Mouse (Mus musculus) right cerebral cortex, postnatal 36 days (tissue): ENCODE data around the gene Clic1.

Experiments
- DNase-seq, 2 experiments: peaks; one replicate each; pipeline ENCODE4 v3.0.0; 2022; ENCODE audit warnings: low spot score in 2 of 2, mixed read lengths in 1 of 2

The Clic1 gene

DNA sequence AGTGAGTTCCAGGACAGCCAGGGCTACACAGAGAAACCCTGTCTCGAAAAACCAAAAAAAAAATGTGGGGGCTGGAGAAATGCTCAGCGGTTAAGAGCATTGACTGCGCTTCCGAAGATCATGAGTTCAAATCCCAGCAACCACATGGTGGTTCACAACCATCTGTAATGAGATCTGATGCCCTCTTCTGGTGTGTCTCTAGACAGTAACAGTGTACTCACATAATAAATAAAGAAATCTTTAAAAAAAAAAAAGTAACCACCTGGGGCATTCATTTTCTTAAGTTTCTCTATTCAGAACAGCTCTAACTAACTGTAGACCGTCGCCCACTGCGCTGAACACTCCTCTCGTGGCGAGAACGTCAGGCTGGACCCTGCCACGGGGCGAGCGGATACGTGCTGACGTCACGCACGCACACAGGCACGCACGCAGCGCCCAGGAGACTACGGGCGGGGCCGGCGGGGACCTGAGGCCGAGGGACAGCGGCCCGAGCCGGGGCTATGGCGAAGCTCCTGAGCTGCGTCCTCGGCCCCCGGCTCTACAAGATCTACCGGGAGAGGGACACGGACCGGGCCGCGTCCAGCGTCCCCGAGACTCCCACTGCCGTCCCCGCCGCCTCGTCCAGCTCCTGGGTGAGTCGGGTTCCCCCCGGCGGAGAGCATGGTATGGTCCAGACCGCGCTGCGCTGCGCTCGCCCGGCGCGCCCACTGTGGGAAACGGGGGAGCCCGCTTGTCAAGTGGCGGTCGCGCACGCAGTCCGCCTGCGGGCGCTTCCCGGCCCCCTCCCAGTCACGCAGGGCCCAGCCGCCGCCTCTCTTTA lies 39.3 kb downstream of the Clic1 start, which contains the start of gene Abhd16a:
TSS of gene Abhd16a (plus strand) at position 439 of the 820 bp plus-strand sequence.
- peak; percentile 92 to 93 for DNase-seq

DNA sequence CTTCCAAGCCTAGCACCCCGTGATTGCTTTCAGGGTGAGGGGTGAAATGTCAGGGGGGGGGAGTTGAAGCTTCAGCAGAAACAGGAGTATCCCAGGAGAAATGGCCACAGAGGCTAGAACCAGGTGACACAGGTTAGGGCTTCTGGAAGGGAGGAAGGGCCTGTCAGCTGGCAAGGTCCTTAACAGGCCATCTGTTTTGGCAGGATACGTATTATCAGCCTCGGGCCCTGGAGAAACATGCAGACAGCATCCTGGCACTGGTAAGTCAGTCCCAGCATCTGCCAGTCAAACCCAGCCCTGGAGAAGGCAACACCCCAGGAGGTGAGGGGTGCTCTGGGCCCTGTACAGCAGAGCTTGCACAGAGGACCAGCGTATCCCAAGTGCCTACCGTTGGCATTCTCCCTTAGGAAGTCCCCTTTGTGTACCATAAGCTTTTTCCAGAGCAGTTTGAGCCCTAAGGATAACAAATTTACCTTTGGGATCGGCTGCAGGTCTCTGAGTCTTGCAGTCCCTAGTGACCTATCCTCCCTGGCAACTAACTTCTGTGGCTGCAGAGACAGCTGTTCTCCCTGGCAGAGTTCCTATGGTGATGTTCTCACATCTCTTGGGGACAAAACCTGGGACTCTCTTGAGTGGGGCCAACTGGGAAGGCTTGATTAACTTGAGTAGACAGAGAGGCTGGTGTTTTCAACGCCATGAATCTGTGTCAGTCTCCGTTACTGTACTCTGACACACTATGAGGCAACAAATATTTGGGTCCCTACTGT lies 40.6 kb downstream of the Clic1 start:
- no peak for DNase-seq

DNA sequence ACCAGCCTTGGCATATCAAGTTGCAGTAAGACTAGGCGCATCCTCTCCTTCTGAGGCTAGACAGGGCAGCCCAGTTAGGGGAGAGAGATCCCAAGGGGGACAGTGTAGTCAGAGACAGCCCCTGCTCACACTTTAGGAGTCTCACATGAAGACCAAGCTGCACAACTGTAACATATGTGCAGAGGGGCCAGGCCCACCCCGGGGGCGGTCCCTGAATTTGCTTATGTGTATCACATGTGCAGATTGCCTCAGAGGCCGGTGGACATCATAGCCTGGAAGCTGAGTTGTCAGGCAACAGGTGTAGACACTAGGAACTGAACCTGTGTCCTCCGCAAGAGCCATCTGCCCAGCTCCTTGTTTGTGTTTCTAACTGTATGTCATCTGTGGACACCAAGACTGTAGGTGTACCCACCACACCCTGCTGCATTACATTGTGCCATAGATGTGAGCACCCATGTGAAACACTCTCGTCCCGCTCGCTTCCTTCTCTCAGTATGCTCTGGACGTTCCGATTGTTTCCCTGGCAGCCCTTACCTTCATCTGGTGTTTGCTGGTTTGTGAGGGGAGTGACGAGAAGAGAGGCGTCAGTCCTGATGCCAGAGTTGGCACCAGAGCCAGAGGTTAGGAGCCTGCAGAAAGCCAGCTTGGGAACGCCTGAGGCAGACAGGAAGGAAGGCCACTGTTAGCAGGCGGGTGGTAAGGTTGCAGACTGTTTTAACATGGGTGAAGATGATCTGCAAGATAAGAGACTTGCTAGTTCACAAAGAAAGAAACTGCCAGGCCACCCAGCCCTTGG lies 42.8 kb downstream of the Clic1 start:
- no peak for DNase-seq

DNA sequence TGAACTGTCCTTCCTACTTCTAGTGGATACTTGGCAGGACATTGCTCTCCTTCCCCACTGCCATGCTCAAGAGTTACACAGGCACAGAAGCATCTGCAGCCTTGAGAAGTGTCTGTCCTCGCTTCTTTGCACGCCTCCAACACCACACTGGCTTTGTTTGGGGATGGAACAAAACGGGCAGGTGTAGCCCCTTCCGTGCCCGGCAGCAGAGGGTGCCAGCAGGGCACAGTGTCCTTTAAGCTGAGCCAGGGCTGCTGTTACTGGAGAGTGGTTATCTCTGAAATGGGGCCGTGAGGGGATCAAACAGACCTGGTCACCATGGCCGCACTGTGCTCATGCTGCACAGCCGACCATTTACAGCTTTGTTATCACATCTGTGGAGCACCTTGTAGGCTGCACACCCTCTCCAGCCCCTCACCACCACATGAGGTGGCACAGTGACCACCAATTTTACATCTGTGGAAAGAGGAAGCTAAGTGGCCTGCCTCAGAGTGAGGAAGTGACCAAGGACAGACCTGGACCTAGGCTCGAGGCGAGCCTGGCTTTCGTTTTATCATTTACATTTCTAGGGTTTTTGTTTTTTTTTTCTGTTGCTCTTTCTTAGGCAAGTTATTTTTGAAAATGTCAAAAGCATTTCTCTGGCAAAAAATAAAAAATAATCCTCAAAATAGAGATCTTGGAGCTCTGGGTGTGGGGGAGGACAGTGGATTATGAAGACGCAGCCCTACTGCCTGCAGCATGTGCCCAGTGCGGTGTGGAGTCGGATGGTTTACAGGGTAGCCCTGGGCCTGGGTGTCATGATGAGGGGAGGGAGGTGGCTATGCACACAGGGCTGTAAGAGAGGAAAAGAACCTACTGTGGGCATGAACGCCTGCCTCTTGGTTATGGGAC lies 45.0 kb downstream of the Clic1 start:
- no peak for DNase-seq

DNA sequence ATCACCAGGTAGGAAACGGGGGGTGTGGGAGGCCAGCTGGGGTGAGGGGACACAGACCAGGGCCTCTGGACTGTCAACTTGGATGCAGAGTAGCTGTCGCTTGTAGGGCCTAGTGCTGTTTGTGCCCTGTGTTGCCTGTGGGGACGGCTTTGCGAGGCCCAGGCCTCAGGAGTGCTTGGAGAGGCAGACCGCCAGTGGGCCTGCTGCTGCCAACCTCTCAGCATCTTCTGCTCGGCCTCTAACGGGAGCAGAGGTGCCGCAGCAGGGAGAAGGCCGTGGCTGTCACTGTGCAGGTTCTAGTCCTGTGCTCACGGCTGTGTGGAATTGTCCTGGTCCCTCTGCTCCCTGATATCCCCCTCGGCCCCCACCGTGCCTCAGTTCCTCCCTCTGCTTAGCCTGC lies 46.8 kb downstream of the Clic1 start:
- DNase-seq: no peak

DNA sequence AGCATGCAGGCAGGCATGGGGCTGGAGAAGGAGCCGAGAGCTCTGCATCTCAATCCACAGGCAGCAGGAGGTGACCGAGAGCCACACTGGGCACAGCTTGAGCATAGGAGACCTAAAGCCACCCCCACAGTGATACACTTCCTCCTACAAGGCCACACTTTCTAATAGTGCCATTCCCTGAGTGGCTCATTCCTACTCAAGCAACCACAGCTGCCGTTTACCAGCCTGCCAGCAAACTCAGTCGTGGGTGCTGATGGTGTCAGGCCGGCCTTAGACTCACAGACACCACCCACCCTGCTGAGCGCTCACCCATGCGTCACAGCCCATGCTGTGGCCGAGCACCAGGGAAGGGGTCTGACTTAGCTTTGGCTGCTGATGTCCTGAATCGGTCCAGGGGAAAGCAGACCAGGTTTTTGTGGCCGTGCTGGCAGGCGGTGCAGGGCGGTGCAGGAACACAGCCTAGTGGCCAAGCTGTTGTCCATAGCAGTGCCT lies 47.4 kb downstream of the Clic1 start:
- peak; percentile 52 to 73 for DNase-seq

DNA sequence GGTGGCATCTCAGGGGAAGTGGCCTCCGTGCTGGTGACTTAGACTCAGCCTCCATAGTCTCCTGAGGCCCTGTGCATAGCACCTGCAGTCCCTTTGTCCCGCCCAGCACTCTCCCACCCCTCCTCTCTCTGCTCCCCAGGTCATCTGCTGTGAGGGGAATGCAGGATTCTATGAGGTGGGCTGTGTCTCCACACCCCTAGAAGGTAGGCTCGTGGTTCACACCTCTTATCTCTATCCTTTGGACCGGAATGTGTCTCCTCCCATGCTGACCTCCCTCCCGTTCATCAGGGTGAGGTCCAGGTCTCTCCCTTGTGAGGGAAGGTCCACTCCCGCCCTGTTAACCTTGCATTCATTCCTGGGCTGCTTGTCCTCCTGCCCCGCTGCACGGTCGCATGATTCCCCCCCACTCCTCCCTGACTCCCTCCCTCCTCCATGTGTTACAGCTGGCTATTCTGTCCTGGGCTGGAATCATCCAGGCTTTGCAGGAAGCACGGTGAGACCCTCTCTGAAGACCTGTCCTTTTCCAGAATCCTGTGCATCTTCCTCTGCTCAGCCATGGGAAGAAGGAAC lies 50.5 kb downstream of the Clic1 start:
- DNase-seq: no peak

DNA sequence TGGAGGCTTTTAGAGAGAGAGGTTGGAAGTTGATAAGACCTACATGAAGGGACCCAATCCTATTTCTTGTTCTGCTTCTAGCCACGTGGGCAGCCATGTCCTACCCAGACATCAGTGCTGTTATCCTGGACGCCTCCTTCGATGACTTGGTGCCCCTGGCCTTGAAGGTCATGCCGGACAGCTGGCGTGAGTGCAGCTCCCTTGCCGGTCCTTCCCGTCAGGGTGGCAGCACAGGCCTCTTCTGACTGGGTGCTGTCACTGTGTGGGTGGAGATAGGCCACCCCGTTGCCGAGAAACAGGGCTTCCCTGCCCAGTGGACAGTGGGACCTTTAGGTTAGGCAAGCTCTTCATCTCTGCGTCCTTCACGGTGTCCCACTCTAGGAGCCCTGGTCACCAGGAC lies 51.4 kb downstream of the Clic1 start:
- DNase-seq: no peak

DNA sequence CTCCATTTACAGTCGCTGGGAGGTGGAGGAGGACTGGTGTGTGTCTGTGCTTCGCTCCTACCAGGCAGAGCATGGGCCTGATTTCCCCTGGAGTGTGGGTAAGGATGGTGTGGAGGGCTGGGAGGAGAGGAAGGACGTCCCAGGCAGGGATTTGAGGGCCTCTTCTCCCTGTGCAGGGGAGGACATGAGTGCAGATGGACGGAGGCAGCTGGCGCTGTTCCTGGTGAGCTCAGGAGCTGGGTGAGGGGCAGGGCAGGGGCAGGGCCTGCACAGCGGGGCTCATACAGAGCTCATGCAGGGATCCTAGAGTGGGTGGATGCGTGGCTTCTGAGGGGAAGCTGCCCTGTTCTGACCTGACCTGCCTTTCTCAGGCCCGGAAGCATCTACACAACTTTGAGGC lies 52.5 kb downstream of the Clic1 start:
- DNase-seq: no peak

DNA sequence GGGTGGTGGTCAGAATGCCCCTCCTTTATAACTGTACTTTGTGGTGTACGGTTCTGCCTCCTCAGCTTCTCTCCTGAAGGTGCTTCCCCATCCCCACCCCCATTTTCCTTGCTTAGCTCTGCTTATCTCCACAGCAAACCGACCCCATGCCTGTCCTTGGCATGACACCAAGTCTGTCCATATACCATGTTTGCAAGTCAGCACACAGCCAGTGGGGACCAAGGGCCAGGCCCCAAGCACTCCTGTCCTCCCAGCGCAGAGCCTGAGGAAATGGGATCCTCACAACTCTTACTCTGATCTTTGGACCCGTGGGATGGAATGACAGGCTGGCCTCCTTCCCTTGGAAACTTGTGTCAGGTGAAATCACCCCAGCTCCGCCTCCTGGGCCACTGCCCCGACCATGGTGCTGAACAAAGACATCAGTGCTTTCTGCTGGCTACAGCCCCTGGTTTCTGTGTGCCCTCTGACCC lies 53.5 kb downstream of the Clic1 start:
- no peak for DNase-seq

DNA sequence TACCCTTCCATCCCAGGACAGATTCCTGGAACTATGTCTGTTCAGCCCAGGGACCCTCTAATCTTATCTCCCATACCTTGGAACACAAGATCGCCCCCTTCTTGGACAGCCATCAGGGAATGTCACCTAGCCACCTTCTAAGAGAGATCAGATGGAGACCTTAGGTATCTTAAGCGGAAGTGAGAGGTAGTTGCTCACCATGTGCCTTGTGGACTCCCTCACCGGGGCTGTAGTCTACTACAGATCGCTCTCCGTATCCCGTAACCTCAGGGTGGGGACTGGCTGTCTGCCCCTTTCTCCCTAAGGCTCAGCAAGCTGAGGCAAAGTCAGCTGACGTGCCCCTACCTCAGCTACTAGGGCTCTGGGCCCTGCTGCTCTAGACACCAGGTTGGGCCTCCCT lies 54.3 kb downstream of the Clic1 start:
- DNase-seq: no peak

DNA sequence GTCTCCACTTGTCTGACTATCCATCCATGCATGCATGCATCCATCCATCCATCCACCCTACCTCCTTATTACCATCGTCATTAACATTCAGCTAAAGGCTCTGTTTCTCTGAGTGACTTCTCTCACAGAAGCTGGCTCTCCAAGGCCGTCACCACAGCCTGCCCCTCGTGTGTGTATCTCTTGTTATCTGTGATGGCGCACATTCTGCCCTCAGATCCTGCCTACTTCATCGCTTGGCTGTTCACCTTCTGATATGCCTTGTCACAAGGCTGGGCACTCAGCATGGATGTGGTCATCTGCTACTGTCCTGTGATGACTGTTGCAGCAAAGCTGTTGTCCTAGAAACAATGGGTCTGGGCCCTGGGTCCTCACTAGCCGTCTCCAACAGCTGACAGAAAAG lies 55.0 kb downstream of the Clic1 start:
- no peak for DNase-seq

DNA sequence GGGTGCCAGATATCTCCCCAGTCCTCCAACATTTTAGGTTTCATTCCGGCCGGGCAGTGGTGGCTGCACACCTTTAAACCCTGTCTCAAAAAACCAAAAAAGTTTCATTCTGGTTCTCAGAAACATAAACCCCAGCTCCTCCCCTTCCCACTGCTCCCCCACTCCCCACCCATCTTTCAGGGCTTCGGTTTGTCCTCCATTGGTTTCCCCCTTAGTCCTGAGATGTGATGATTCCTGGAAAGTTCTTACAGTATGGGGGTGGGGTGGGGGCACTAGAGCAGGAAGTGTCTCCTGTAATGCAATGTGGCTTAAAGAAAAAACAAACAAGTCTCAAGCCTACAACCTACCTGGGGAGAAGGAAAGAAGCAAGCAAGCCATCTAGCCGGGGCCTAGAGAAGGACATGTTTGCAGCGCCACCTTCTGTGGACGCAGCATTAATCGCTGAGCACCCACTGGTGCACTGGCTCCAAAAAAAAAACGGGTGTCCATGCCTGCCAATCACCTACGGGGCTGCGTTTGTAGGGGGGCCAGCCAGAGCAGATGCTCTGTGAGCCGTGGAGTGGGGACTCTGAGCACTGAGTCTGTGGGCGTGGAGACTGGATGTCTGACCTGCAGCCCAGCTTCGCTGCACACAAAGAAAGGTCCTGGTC lies 56.1 kb downstream of the Clic1 start:
- DNase-seq: no peak

DNA sequence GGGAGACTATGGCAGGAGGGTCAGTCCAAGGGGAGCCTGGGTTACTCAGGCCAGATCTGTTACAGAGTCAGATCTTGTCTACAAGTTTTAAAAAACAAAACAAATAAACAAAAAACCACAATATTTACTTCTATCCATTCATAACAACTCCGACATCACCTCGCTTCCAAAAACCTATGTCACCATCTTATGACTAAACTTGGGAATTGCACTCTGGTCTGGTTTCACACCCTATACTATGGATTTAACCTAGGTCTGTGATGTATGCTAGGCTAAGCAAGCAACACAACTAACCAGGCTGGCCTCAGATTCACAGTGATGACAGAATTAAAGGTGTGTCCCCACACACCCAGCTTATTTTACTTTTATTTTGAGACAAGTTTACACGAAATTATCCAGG lies 56.8 kb downstream of the Clic1 start:
- no peak for DNase-seq

DNA sequence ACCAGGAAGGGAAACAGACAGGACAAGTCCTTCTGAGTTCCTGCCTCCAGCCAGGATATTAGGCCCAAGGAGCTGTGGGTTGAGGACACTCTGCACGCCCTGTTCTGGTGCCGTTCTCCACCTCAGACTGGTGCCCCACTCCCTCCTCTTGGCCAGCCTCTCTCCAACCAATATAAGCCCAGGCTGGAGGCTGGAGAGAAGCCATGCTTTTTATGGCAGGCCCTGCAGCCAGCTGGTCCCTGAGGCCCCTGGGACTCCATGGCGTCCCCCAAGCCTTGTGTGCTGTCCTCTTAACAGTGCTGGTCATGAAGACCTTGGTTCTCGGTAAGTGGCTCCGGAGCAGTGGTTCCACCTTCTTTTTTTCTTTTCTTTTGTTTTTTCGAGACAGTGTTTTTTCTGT lies 58.3 kb downstream of the Clic1 start, which contains the start of gene Ly6g5c:
TSS of gene Ly6g5c (plus strand) at position 183 of the 400 bp plus-strand sequence.
- DNase-seq: no peak
